Mouse (Mus musculus) MEL (cell line): ENCODE data around the gene Ctrc. TPM values are rescaled to one million over a fixed set of nuclear protein-coding genes. Genes with fewer than 3 reads are reported as not detected.

Source experiments
- DNase-seq: peaks from one replicate; pipeline ENCODE4 v3.0.0; 2011; ENCODE audit warnings: low read depth, low spot score
- H3K27ac ChIP-seq: 2 replicates; pipeline ENCODE4 v1.5.1; 2012; ENCODE audit warnings: low read depth, mild to moderate bottlenecking, control low read depth, low read length, moderate library complexity; ENCODE audit not compliant: control insufficient read depth
- H3K27me3 ChIP-seq, 2 experiments: fragments of 150-350 bp in 1 of 2; sonication (generic) in 1 of 2; 2 replicates each; pipeline ENCODE4 v1.6.1; 2012; ENCODE audit warnings: low read length in 2 of 2, mild to moderate bottlenecking in 2 of 2, improper control_type of control experiment in 1 of 2, moderate library complexity in 1 of 2; ENCODE audit not compliant: insufficient read depth in 2 of 2, control insufficient read depth in 1 of 2
- H3K36me3 ChIP-seq, 2 experiments: 2 replicates each; pipeline ENCODE4 v1.6.1; 2012 to 2014; ENCODE audit warnings: low read length in 2 of 2, improper control_type of control experiment in 1 of 2, inconsistent platforms in 1 of 2, mild to moderate bottlenecking in 1 of 2; ENCODE audit not compliant: insufficient read depth in 2 of 2, control insufficient read depth in 1 of 2
- H3K4me1 ChIP-seq, 2 experiments: fragments of 150-350 bp in 1 of 2; sonication (generic) in 1 of 2; 2 replicates each; pipeline ENCODE4 v1.6.1; 2012; ENCODE audit warnings: low read length in 2 of 2, improper control_type of control experiment in 1 of 2, mild to moderate bottlenecking in 1 of 2; ENCODE audit not compliant: insufficient read depth in 2 of 2, control insufficient read depth in 1 of 2
- H3K4me3 ChIP-seq, 2 experiments: fragments of 150-350 bp in 1 of 2; sonication (generic) in 1 of 2; 2 replicates each; pipeline ENCODE4 v1.5.1; 2012; ENCODE audit warnings: low read depth in 2 of 2, low read length in 2 of 2, mild to moderate bottlenecking in 2 of 2, moderate library complexity in 2 of 2, control low read depth in 1 of 2, improper control_type of control experiment in 1 of 2; ENCODE audit not compliant: control insufficient read depth in 1 of 2, insufficient read depth in 1 of 2
- H3K79me2 ChIP-seq: 2 replicates; pipeline ENCODE4 v1.6.1; 2012; ENCODE audit warnings: mild to moderate bottlenecking, low read length, moderate library complexity; ENCODE audit not compliant: control insufficient read depth, poor library complexity, insufficient read depth
- H3K9ac ChIP-seq: 2 replicates; pipeline ENCODE4 v1.6.1; 2012; ENCODE audit warnings: low read depth, mild to moderate bottlenecking, control low read depth, low read length, moderate library complexity; ENCODE audit not compliant: control insufficient read depth, poor library complexity, severe bottlenecking
- H3K9me3 ChIP-seq: fragments of 150-350 bp; sonication (generic); replicated peaks from 2 replicates; pipeline ENCODE4 v1.6.1; 2012; ENCODE audit warnings: mild to moderate bottlenecking, low read length, improper control_type of control experiment, moderate library complexity; ENCODE audit not compliant: insufficient read depth
- BHLHE40 ChIP-seq: IDR thresholded peaks from 2 replicates; pipeline ENCODE4 v1.6.1; 2012; ENCODE audit warnings: low read depth, mild to moderate bottlenecking, inconsistent platforms, low read length, improper control_type of control experiment, borderline replicate concordance
- CHD1 ChIP-seq: IDR thresholded peaks from 2 replicates; pipeline ENCODE4 v1.6.1; 2012; ENCODE audit warnings: low read depth, mild to moderate bottlenecking, inconsistent platforms, low read length, improper control_type of control experiment
- EP300 ChIP-seq, 2 experiments: IDR thresholded peaks; 2 replicates each; pipeline ENCODE4 v1.6.1; 2011; ENCODE audit warnings: improper control_type of control experiment in 2 of 2, low read length in 2 of 2, low read depth in 1 of 2, mild to moderate bottlenecking in 1 of 2
- ETS1 ChIP-seq: IDR thresholded peaks from 2 replicates; pipeline ENCODE4 v1.6.1; 2012; ENCODE audit warnings: low read depth, mild to moderate bottlenecking, inconsistent platforms, low read length, improper control_type of control experiment, moderate library complexity
- GABPA ChIP-seq: IDR thresholded peaks from 2 replicates; pipeline ENCODE4 v1.6.1; 2012; ENCODE audit warnings: low read depth, mild to moderate bottlenecking, inconsistent platforms, low read length, improper control_type of control experiment, moderate library complexity
- GATA1 ChIP-seq: IDR thresholded peaks from 2 replicates; pipeline ENCODE4 v1.6.1; 2011; ENCODE audit warnings: low read depth, low read length, improper control_type of control experiment
- HCFC1 ChIP-seq: IDR thresholded peaks from 2 replicates; pipeline ENCODE4 v1.6.1; 2012; ENCODE audit warnings: low read depth, mild to moderate bottlenecking, inconsistent platforms, low read length, improper control_type of control experiment, moderate library complexity
- JUND ChIP-seq: IDR thresholded peaks from 2 replicates; pipeline ENCODE4 v1.6.1; 2011; ENCODE audit warnings: low read depth, mild to moderate bottlenecking, improper control_type of control experiment, low read length
- MAFK ChIP-seq: IDR thresholded peaks from 2 replicates; pipeline ENCODE4 v1.6.1; 2011; ENCODE audit warnings: low read depth, mild to moderate bottlenecking, low read length, improper control_type of control experiment, borderline replicate concordance
- MAX ChIP-seq: IDR thresholded peaks from 2 replicates; pipeline ENCODE4 v1.6.1; 2011; ENCODE audit warnings: low read length, improper control_type of control experiment
- MAZ ChIP-seq: IDR thresholded peaks from 2 replicates; pipeline ENCODE4 v1.6.1; 2012; ENCODE audit warnings: low read depth, mild to moderate bottlenecking, inconsistent platforms, low read length, improper control_type of control experiment
- MEF2A ChIP-seq: IDR thresholded peaks from 2 replicates; pipeline ENCODE4 v1.6.1; 2014; ENCODE audit warnings: low read depth, mild to moderate bottlenecking, inconsistent platforms, low read length, improper control_type of control experiment; ENCODE audit not compliant: poor library complexity, insufficient replicate concordance, severe bottlenecking; ENCODE audit errors: extremely low read depth
- MYB ChIP-seq: IDR thresholded peaks from 2 replicates; pipeline ENCODE4 v1.6.1; 2011; ENCODE audit warnings: mild to moderate bottlenecking, low read depth, low read length, improper control_type of control experiment
- NELFE ChIP-seq: IDR thresholded peaks from 2 replicates; pipeline ENCODE4 v1.6.1; 2011; ENCODE audit warnings: low read depth, low read length, improper control_type of control experiment
- NRF1 ChIP-seq: IDR thresholded peaks from 2 replicates; pipeline ENCODE4 v1.6.1; 2014; ENCODE audit warnings: low read depth, mild to moderate bottlenecking, inconsistent platforms, low read length, improper control_type of control experiment, moderate library complexity; ENCODE audit not compliant: poor library complexity, insufficient read depth, severe bottlenecking
- POLR2A ChIP-seq, 2 experiments: IDR thresholded peaks; 2 replicates each; pipeline ENCODE4 v1.6.1; 2011 to 2012; ENCODE audit warnings: low read length in 2 of 2, mild to moderate bottlenecking in 2 of 2, control low read depth in 1 of 2, improper control_type of control experiment in 1 of 2, low read depth in 1 of 2, moderate library complexity in 1 of 2; ENCODE audit not compliant: control insufficient read depth in 1 of 2, insufficient read depth in 1 of 2, poor library complexity in 1 of 2
- POLR2AphosphoS2 ChIP-seq: IDR thresholded peaks from 2 replicates; pipeline ENCODE4 v1.6.1; 2011; ENCODE audit warnings: low read length, improper control_type of control experiment
- POLR2AphosphoS5 ChIP-seq: IDR thresholded peaks from 2 replicates; pipeline ENCODE4 v1.6.1; 2012; ENCODE audit warnings: low read depth, borderline replicate concordance, mild to moderate bottlenecking, inconsistent platforms, low read length, moderate library complexity, mixed read lengths
- RCOR1 ChIP-seq: IDR thresholded peaks from 2 replicates; pipeline ENCODE4 v1.6.1; 2012; ENCODE audit warnings: low read depth, mild to moderate bottlenecking, inconsistent platforms, low read length, improper control_type of control experiment
- TAL1 ChIP-seq: IDR thresholded peaks from 2 replicates; pipeline ENCODE4 v1.6.1; 2012; ENCODE audit warnings: mild to moderate bottlenecking, inconsistent platforms, low read length, moderate library complexity, mixed read lengths
- TCF12 ChIP-seq: IDR thresholded peaks from 2 replicates; pipeline ENCODE4 v1.6.1; 2014; ENCODE audit warnings: low read depth, mild to moderate bottlenecking, inconsistent platforms, low read length, improper control_type of control experiment, moderate library complexity
- USF1 ChIP-seq: IDR thresholded peaks from 2 replicates; pipeline ENCODE4 v1.6.1; 2014; ENCODE audit warnings: low read depth, mild to moderate bottlenecking, inconsistent platforms, low read length, improper control_type of control experiment, moderate library complexity
- USF2 ChIP-seq, 2 experiments: IDR thresholded peaks; 2 replicates each; pipeline ENCODE4 v1.6.1; 2011 to 2012; ENCODE audit warnings: improper control_type of control experiment in 2 of 2, low read length in 2 of 2, borderline replicate concordance in 1 of 2, inconsistent platforms in 1 of 2, low read depth in 1 of 2, mild to moderate bottlenecking in 1 of 2; ENCODE audit not compliant: insufficient read depth in 1 of 2
- ZNF384 ChIP-seq: IDR thresholded peaks from 2 replicates; pipeline ENCODE4 v1.6.1; 2012; ENCODE audit warnings: low read depth, mild to moderate bottlenecking, inconsistent platforms, low read length, improper control_type of control experiment
- polyA plus RNA-seq, 2 experiments: library from polyadenylated mRNA; stranded (reverse) in 1 of 2; unstranded in 1 of 2; fragments of >175 nt in 1 of 2; fragments of >200 nt in 1 of 2; gene quantifications; 2 replicates each; pipeline versions ENCODE4 v1.2.1 to v1.2.4; 2012; ENCODE audit warnings: low replicate concordance in 2 of 2, low read depth in 1 of 2; ENCODE audit not compliant: insufficient read length in 2 of 2, insufficient read depth in 1 of 2, missing spikeins in 1 of 2
- total RNA-seq: library from RNA; depleted of rRNA; stranded (reverse); fragments of 300-350 nt; gene quantifications from 2 replicates; pipeline ENCODE4 v1.2.3, GENCODE M21; 2012

The Ctrc gene
- total and polyA plus RNA-seq, 3 experiments = not detected

- Histone ChIP-seq H3K9me3 (no peaks in the 10 kb centered on the region), H3K27me3 (no peaks in the 10 kb centered on the region), H3K36me3 (peaks cover 0 to 12% of the 10 kb centered on the region in 2 experiments; a peak in 2 of 4 replicates)
- TF ChIP-seq POLR2A (IDR thresholded peaks at IDR 0.05; ENCODE audit: control insufficient read depth in 1 of 2, insufficient read depth in 1 of 2, low read depth in 1 of 2, low read length in 2 of 2, poor library complexity in 1 of 2) = no peak
- TF ChIP-seq POLR2AphosphoS2 = no peak
- TF ChIP-seq GATA1 = no peak
- TF ChIP-seq ETS1 = no peak
- no peak for TF ChIP-seq BHLHE40
- TF ChIP-seq, all 39 proteins: peak for 0
- DNase-seq = no peak
- Histone ChIP-seq H3K4me3 (no peak overlapping the region; a peak in 1 of 4 replicates), H3K4me1 (peaks cover 1 to 21% of the 10 kb centered on the region in 2 experiments; a peak in 3 of 4 replicates), H3K79me2 (peaks cover 19% of the 10 kb centered on the region), H3K9ac (no peak overlapping the region), H3K27ac (no peak overlapping the region)
These were observed 26.8 kb upstream of the Ctrc start for GRCm38 (mm10) chr4:141872977-141873376.

DNA sequence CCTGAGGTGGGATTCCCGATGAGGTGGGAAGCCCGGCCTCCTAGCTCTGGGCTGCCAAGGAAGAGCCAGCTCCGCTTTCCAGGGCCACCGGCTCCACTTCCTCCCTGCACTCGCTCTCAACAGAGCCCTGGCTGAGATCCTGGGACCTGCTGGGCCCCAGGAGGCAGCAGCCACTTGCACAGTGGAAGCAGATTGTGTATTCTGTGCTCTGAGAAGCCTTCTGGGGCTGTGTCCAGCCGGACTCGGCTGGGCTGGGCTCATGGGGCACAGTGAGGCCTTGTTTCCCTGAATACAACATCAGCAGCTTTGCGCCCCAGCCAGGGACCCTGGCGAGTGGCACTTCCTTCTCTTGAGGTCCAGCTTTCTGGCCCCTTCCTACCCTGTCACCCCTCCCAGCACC lies 25.8 kb upstream of the Ctrc start:
- TF ChIP-seq TAL1 (no peak), NRF1 (no peak), USF1 (no peak), TCF12 (no peak), CHD1 (no peak), MAZ (no peak), NELFE (no peak)
- TF ChIP-seq, all 39 proteins: peak for 0
- DNase-seq = no peak
- H3K4me3 ChIP-seq = no peak overlapping the region
- H3K9me3 ChIP-seq = no peaks in the 10 kb centered on the region
- H3K27ac ChIP-seq = no peak overlapping the region
- H3K27me3 ChIP-seq = no peaks in the 10 kb centered on the region
- no peak overlapping the region for H3K9ac ChIP-seq
- H3K79me2 ChIP-seq = peaks cover 19% of the 10 kb centered on the region
- H3K4me1 ChIP-seq = peaks cover 1 to 21% of the 10 kb centered on the region in 2 experiments; a peak in 3 of 4 replicates
- H3K36me3 ChIP-seq = peaks cover 0 to 12% of the 10 kb centered on the region in 2 experiments; a peak in 2 of 4 replicates

DNA sequence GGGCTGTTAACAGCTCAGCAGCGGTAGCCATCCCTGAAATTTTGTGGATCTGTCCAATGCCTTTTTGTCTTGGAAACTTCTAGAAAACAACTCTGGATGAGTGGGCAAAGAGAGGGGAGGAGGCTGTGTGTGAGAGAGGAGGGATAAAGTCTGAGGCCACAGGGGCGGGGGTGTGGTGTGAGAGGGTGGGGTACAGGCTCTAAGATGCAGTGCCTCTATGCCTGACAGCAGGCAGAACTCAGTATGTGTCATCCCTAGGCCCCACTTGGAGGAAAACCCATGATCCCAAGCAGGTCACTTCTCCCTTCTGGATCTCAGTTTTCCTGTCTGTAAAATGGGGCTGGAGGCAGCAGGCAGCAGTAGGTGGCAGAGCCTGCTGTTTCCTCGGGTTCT lies 25.2 kb upstream of the Ctrc start:
- TF ChIP-seq MAFK = no peak
- no peak for TF ChIP-seq RCOR1
- TF ChIP-seq GABPA = no peak
- no peak for TF ChIP-seq GATA1
- TF ChIP-seq POLR2AphosphoS5 = no peak
- TF ChIP-seq ZNF384 = no peak
- TF ChIP-seq MEF2A = no peak
- TF ChIP-seq TCF12 = no peak
- no peak for TF ChIP-seq MYB
- no peak for TF ChIP-seq USF2 (IDR thresholded peaks at IDR 0.05; ENCODE audit: borderline replicate concordance in 1 of 2, insufficient read depth in 1 of 2, low read depth in 1 of 2, low read length in 2 of 2)
- TF ChIP-seq NRF1 = no peak
- no peak for TF ChIP-seq POLR2AphosphoS2
- no peak for TF ChIP-seq NELFE
- no peak for TF ChIP-seq USF1
- no peak for TF ChIP-seq MAX
- TF ChIP-seq EP300 (IDR thresholded peaks at IDR 0.05; ENCODE audit: low read depth in 1 of 2, low read length in 2 of 2) = no peak
- no peak for TF ChIP-seq JUND
- TF ChIP-seq HCFC1 = no peak
- TF ChIP-seq MAZ = no peak
- H3K4me1 ChIP-seq = peaks cover 1 to 21% of the 10 kb centered on the region in 2 experiments; a peak in 3 of 4 replicates
- H3K4me3 ChIP-seq = no peak overlapping the region
- H3K9me3 ChIP-seq = no peaks in the 10 kb centered on the region
- H3K27me3 ChIP-seq = no peaks in the 10 kb centered on the region
- no peak overlapping the region for H3K27ac ChIP-seq
- no peak overlapping the region for H3K9ac ChIP-seq
- DNase-seq = no peak
- H3K36me3 ChIP-seq = peaks cover 0 to 12% of the 10 kb centered on the region in 2 experiments; a peak in 2 of 4 replicates
- H3K79me2 ChIP-seq = peaks cover 19% of the 10 kb centered on the region
